Mouse (Mus musculus): ENCODE measurements around the gene Uqcrfs1.

GRCm38 (mm10) chr13:30582541-30582940 lies 37.4 kb upstream of the Uqcrfs1 start:
- peak; percentile 44 for TF ChIP-seq CTCF (IDR thresholded peaks at IDR 0.05; ENCODE audit: control insufficient read depth, insufficient read depth, low read length)
- TF ChIP-seq POLR2A (IDR thresholded peaks at IDR 0.05; ENCODE audit: borderline replicate concordance, control insufficient read depth, low read depth, low read length), result no peak

Measured in bone marrow, adult 2 months (tissue).